Mouse (Mus musculus) kidney, adult 9 months (tissue): ENCODE results near the gene Hexim1.
A peak's percentile ranks its signal among the peaks of the same experiment; 100 is the strongest.

Source experiments
- DNase-seq: peaks from one replicate; pipeline ENCODE4 v3.0.0; 2022

The Hexim1 gene

GRCm38 (mm10) chr11:103116008-103116818 is at the start of gene Hexim1:
Gene Hexim1 (plus strand): TSS chr11:103116231.
- peak; percentile 100 for DNase-seq

- no peak for DNase-seq
Measured at GRCm38 (mm10) chr11:103067051-103067361, 49.0 kb upstream of the Hexim1 start.

GRCm38 (mm10) chr11:103067457-103068001 is 48.5 kb upstream of the Hexim1 start:
- peak; percentile 24 for DNase-seq

GRCm38 (mm10) chr11:103068272-103068671 is 47.8 kb upstream of the Hexim1 start:
- DNase-seq: no peak

- DNase-seq: no peak
Measured at GRCm38 (mm10) chr11:103068884-103069283, 47.1 kb upstream of the Hexim1 start.

DNA sequence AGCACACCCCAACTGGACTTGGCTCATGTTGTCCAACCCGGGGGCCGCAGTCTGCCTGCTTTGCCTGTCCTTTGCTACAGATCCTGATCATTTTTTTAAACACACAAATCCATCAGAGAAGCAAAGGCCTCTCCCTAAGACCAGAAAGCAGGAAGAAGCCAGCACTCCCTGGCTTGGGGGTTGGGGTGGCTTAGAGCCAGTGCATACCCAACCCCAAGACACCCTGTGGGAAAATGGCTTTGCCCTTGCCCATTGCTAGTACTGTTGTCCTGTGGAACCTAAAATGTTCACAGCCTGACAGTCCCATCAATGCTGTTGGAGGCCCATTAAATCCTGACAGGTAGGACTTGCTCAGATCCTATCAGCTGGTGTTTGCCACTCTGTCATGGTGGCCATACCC is 46.3 kb upstream of the Hexim1 start:
- no peak for DNase-seq

- no peak for DNase-seq
Measured at GRCm38 (mm10) chr11:103070322-103070880, 45.6 kb upstream of the Hexim1 start.

- DNase-seq: no peak
Measured at GRCm38 (mm10) chr11:103073671-103074070, 42.4 kb upstream of the Hexim1 start.

- DNase-seq: no peak
Measured at GRCm38 (mm10) chr11:103074121-103074650, 41.8 kb upstream of the Hexim1 start.

GRCm38 (mm10) chr11:103074796-103075323 is 41.2 kb upstream of the Hexim1 start:
- no peak for DNase-seq

DNA sequence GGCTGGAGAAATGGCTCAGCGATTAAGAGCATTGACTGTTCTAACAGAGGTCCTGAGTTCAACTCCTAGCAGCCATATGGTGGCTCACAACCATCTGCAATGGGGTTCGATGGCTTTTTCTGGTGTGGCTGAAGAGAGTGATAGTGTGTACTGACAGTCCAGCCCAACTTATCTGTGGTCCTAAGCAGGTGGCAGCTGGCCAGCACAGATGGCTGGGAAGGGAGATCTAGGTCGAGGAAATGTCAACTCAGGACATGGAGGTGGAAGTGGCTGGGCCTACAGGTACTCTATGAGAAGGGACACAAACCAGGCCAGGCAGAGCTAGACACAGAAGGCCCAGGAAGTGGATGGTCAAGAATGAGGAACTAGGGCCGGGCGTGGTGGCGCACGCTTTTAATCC is 40.0 kb upstream of the Hexim1 start:
- DNase-seq: no peak

- no peak for DNase-seq
Measured at GRCm38 (mm10) chr11:103076581-103076980, 39.5 kb upstream of the Hexim1 start.

DNA sequence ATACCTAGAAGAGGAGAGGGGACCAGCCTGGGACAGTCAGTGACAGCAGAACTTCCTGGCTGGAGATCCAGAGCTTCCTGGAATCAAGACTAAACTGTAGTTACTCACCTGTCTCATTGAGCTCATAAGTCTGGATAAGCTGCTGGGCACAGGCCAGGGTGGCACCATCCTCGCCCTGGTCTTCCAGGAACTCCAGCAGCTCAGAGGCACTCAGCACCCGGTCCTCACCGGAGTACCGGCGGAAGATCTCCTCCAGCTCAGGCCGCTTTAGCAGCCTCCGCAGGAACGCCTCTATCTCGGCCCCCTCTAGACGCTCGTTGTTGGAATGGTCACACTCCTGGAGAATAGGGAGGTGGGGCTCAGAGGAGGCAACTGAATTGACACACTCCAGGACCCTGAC is 37.9 kb upstream of the Hexim1 start:
- DNase-seq: no peak

DNA sequence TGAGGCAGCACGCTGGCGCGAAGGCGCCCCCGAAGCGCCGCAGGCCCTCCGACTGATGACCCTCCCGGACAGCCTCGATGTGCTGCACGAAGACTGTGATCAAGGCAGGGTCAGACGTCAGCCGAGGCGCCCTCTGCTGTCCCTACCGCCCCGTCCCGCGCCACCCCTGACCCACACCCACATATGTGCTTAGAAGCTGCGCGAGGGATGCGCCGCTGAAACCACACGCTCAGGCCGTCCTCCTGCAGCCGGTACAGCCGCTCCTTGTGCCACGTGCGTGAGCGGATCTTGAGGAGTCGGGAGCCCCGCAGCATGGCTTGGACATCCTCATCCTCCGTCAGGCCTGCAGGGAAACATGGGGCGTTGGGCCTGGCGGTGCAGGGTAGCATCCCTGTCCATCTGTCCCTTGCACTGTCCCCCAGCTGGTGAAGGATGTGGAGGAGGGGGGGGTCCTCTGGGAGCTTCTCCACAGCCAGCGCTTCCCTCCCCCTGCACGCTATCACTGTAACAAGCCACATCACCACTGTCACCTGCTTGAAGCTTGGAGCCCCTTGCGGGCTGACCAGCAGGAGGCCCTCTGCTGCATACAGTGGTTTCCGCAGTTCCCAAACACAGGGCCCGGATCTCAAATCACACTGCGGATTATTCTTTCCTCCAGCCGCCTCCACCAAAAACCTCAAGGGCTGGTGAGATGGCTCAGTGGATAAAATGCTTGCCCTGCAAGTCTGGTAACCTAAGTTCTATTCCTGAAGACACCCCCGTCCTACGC is 35.5 kb upstream of the Hexim1 start:
- no peak for DNase-seq

GRCm38 (mm10) chr11:103081631-103082030 is 34.4 kb upstream of the Hexim1 start:
- DNase-seq: no peak

- DNase-seq: no peak
Measured at GRCm38 (mm10) chr11:103093306-103093705, 22.7 kb upstream of the Hexim1 start.

- DNase-seq: no peak
Measured at GRCm38 (mm10) chr11:103093862-103094833, 21.9 kb upstream of the Hexim1 start.

DNA sequence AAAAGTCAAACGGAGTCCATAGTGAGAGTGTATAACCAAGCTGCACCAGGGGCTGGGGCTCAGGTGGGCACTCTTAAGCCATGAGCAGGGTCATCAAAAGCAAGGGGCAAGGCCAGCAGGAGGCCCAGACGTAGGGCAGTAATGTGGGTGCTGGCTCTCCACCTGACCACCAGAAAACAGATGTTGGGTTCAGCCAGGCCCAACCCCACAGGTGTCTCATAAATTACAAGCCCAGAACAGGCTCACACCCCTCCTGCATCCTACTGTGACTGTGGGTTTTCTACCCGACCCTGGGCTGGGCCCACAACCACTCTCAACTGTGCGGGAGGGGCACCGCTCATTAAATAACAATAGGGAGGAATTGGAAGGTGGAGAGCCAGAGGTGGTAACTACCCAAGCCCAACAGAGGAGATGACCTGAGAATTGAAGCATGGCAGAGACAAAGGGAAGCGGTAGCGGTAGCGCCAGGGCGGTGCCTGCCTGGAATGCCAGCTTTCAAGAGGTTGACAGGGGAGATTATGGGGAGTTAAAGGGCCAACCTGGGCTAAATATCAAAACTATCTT is 20.8 kb upstream of the Hexim1 start:
- no peak for DNase-seq

DNA sequence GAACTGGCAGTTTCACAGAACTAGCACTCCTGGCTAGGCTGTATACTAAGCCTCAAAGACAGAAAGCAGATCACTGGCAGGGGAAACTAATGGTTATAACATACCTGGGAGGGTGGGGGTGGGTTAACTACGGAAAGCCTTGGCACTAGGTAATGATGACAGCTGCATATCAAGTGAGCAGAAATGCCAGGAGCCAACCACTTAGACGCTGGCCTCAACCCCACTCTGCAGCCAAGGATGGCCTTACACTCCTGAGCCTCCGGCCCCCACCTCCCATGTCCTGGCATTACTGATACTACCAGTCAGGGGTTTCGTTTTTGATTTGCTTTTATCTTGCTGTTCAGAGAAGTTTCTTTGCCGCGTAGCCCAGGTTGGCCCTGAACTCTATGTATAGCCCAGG is 20.2 kb upstream of the Hexim1 start:
- no peak for DNase-seq

- no peak for DNase-seq
Measured at GRCm38 (mm10) chr11:103096979-103097894, 18.8 kb upstream of the Hexim1 start.
